Mouse (Mus musculus): ENCODE results near the gene Shroom3.

Gene Shroom3

GRCm38 (mm10) chr5:92810922-92811533 lies 127.8 kb downstream of the Shroom3 start:
- no peak for DNase-seq

- no peak for DNase-seq
Measured at GRCm38 (mm10) chr5:92811761-92812160, 128.5 kb downstream of the Shroom3 start.

GRCm38 (mm10) chr5:92812936-92813335 lies 129.7 kb downstream of the Shroom3 start:
- no peak for DNase-seq

GRCm38 (mm10) chr5:92813562-92813961 lies 130.3 kb downstream of the Shroom3 start:
- no peak for DNase-seq

GRCm38 (mm10) chr5:92814621-92815020 lies 131.4 kb downstream of the Shroom3 start:
- no peak for DNase-seq

GRCm38 (mm10) chr5:92817122-92817822 lies 134.0 kb downstream of the Shroom3 start:
- no peak for DNase-seq

- DNase-seq: no peak
Measured at GRCm38 (mm10) chr5:92821370-92821769, 138.1 kb downstream of the Shroom3 start.

GRCm38 (mm10) chr5:92823495-92823894 lies 140.3 kb downstream of the Shroom3 start:
- no peak for DNase-seq

- no peak for DNase-seq
Measured at GRCm38 (mm10) chr5:92824304-92825009, 141.2 kb downstream of the Shroom3 start.

- no peak for DNase-seq
Measured at GRCm38 (mm10) chr5:92830391-92830790, 147.2 kb downstream of the Shroom3 start.

GRCm38 (mm10) chr5:92834513-92834912 lies 151.3 kb downstream of the Shroom3 start:
- DNase-seq: no peak

GRCm38 (mm10) chr5:92837311-92837710 lies 154.1 kb downstream of the Shroom3 start:
- DNase-seq: no peak

- no peak for DNase-seq
Measured at GRCm38 (mm10) chr5:92838351-92838784, 155.1 kb downstream of the Shroom3 start.

GRCm38 (mm10) chr5:92839314-92839713 lies 156.1 kb downstream of the Shroom3 start:
- no peak for DNase-seq

- DNase-seq: no peak
Measured at GRCm38 (mm10) chr5:92841474-92841873, 158.2 kb downstream of the Shroom3 start.

GRCm38 (mm10) chr5:92842417-92842816 lies 159.2 kb downstream of the Shroom3 start:
- DNase-seq: no peak

- DNase-seq: no peak
Measured at GRCm38 (mm10) chr5:92842881-92843280, 159.6 kb downstream of the Shroom3 start.

- DNase-seq: no peak
Measured at GRCm38 (mm10) chr5:92843850-92844785, 160.9 kb downstream of the Shroom3 start.

- no peak for DNase-seq
Measured at GRCm38 (mm10) chr5:92849743-92850142, 166.5 kb downstream of the Shroom3 start.

GRCm38 (mm10) chr5:92850925-92851324 lies 167.7 kb downstream of the Shroom3 start:
- DNase-seq: no peak

GRCm38 (mm10) chr5:92854983-92855382 lies 171.7 kb downstream of the Shroom3 start:
- DNase-seq: no peak

- DNase-seq: no peak
Measured at GRCm38 (mm10) chr5:92856346-92856745, 173.1 kb downstream of the Shroom3 start.

GRCm38 (mm10) chr5:92857177-92857576 lies 173.9 kb downstream of the Shroom3 start:
- DNase-seq: no peak

Measured in thymus, postnatal 36 days (tissue).